Mouse (Mus musculus): ENCODE measurements around the gene Gng7. TPM values are rescaled to one million over a fixed set of nuclear protein-coding genes. Genes with fewer than 3 reads are reported as not detected.

Gng7 gene
- polyA plus RNA-seq, 1 experiment from 2014 or later, result 14.8 TPM

GRCm38 (mm10) chr10:80972071-80972987 lies 42.4 kb downstream of the Gng7 start:
- Histone ChIP-seq H3K27ac (no peak overlapping the region; the same call in 1 of the 2 replicates), H3K4me3 (no peak overlapping the region), H3K27me3 (no peaks in the 10 kb centered on the region), H3K4me2 (no peak overlapping the region), H3K4me1 (peaks cover 9% of the 10 kb centered on the region), H3K36me3 (ENCODE audit: poor library complexity, severe bottlenecking) (no peaks in the 10 kb centered on the region), H3K9ac (no peak overlapping the region), H3K9me3 (replicated peaks) (no peaks in the 10 kb centered on the region)
- 58% methylated on average over 11 of the region's 11 CpGs for WGBS
- ATAC-seq, result no peak

GRCm38 (mm10) chr10:80971533-80971932 lies 43.2 kb downstream of the Gng7 start:
- ATAC-seq, result no peak
- H3K9me3 ChIP-seq (replicated peaks), result no peaks in the 10 kb centered on the region
- H3K4me1 ChIP-seq, result peaks cover 15% of the 10 kb centered on the region
- no peaks in the 10 kb centered on the region for H3K36me3 ChIP-seq (ENCODE audit: poor library complexity, severe bottlenecking)
- 84% methylated on average over 15 of the region's 15 CpGs for WGBS
- H3K4me3 ChIP-seq, result no peak overlapping the region
- no peak overlapping the region for H3K4me2 ChIP-seq
- no peak overlapping the region for H3K9ac ChIP-seq
- H3K27me3 ChIP-seq, result no peaks in the 10 kb centered on the region
- no peak overlapping the region for H3K27ac ChIP-seq

GRCm38 (mm10) chr10:80970159-80970558 lies 44.6 kb downstream of the Gng7 start:
- H3K27ac ChIP-seq, result no peak overlapping the region
- no peaks in the 10 kb centered on the region for H3K9me3 ChIP-seq (replicated peaks)
- H3K4me3 ChIP-seq, result no peak overlapping the region
- no peak overlapping the region for H3K4me2 ChIP-seq
- no peak for ATAC-seq
- no peak overlapping the region for H3K9ac ChIP-seq
- H3K36me3 ChIP-seq (ENCODE audit: poor library complexity, severe bottlenecking), result no peaks in the 10 kb centered on the region
- H3K4me1 ChIP-seq, result peaks cover 15% of the 10 kb centered on the region
- H3K27me3 ChIP-seq, result no peaks in the 10 kb centered on the region
- WGBS, result 86% methylated on average over 8 of the region's 8 CpGs

- Histone ChIP-seq H3K4me2 (no peak overlapping the region), H3K4me1 (peaks cover 15% of the 10 kb centered on the region), H3K4me3 (no peak overlapping the region), H3K27me3 (no peaks in the 10 kb centered on the region), H3K9me3 (replicated peaks) (no peaks in the 10 kb centered on the region), H3K36me3 (ENCODE audit: poor library complexity, severe bottlenecking) (no peaks in the 10 kb centered on the region), H3K9ac (no peak overlapping the region), H3K27ac (no peak overlapping the region)
- ATAC-seq, result no peak
- WGBS, result 83% methylated on average over 3 of the region's 3 CpGs
Measured at GRCm38 (mm10) chr10:80969298-80969697, 45.4 kb downstream of the Gng7 start.

GRCm38 (mm10) chr10:80968106-80968505 lies 46.6 kb downstream of the Gng7 start:
- Histone ChIP-seq H3K27me3 (no peaks in the 10 kb centered on the region), H3K4me2 (no peak overlapping the region), H3K4me1 (peaks cover 18% of the 10 kb centered on the region), H3K9me3 (replicated peaks) (no peaks in the 10 kb centered on the region), H3K36me3 (ENCODE audit: poor library complexity, severe bottlenecking) (no peaks in the 10 kb centered on the region), H3K4me3 (no peak overlapping the region), H3K27ac (no peak overlapping the region), H3K9ac (no peak overlapping the region)
- WGBS, result 93% methylated on average over 4 of the region's 4 CpGs
- ATAC-seq, result no peak

GRCm38 (mm10) chr10:80967101-80967656 lies 47.6 kb downstream of the Gng7 start:
- no peak overlapping the region for H3K4me3 ChIP-seq

GRCm38 (mm10) chr10:80966296-80966695 lies 48.4 kb downstream of the Gng7 start:
- 63% methylated on average over 12 of the region's 12 CpGs for WGBS
- ATAC-seq, result no peak
- no peak overlapping the region for H3K4me3 ChIP-seq
- H3K36me3 ChIP-seq (ENCODE audit: poor library complexity, severe bottlenecking), result no peaks in the 10 kb centered on the region
- no peak overlapping the region for H3K4me2 ChIP-seq
- no peaks in the 10 kb centered on the region for H3K27me3 ChIP-seq
- H3K27ac ChIP-seq, result no peak overlapping the region
- H3K4me1 ChIP-seq, result peaks cover 12% of the 10 kb centered on the region
- H3K9ac ChIP-seq, result no peak overlapping the region
- H3K9me3 ChIP-seq (replicated peaks), result no peaks in the 10 kb centered on the region

More at GRCm38 (mm10) chr10:80967101-80967656, 47.6 kb downstream of the Gng7 start:
- peaks cover 11% of the 10 kb centered on the region for H3K4me1 ChIP-seq
- H3K9ac ChIP-seq, result no peak overlapping the region
- WGBS, result 75% methylated on average over 3 of the region's 3 CpGs
- no peaks in the 10 kb centered on the region for H3K36me3 ChIP-seq (ENCODE audit: poor library complexity, severe bottlenecking)
- no peaks in the 10 kb centered on the region for H3K27me3 ChIP-seq
- H3K27ac ChIP-seq, result no peak overlapping the region; the same call in 1 of the 2 replicates
- no peak overlapping the region for H3K4me2 ChIP-seq
- no peak for ATAC-seq
- no peaks in the 10 kb centered on the region for H3K9me3 ChIP-seq (replicated peaks)

GRCm38 (mm10) chr10:80963031-80963975 lies 51.4 kb downstream of the Gng7 start:
- Histone ChIP-seq H3K27ac (no peak overlapping the region), H3K4me3 (no peak overlapping the region), H3K9ac (no peak overlapping the region), H3K4me1 (peaks cover 15% of the 10 kb centered on the region), H3K27me3 (peaks cover 5% of the 10 kb centered on the region; the same call in 1 of the 2 replicates), H3K9me3 (replicated peaks) (no peaks in the 10 kb centered on the region), H3K36me3 (ENCODE audit: poor library complexity, severe bottlenecking) (no peaks in the 10 kb centered on the region), H3K4me2 (no peak overlapping the region)
- no peak for ATAC-seq
- WGBS, result 61% methylated on average over 12 of the region's 12 CpGs

- no peaks in the 10 kb centered on the region for H3K9me3 ChIP-seq (replicated peaks)
- no peak overlapping the region for H3K27ac ChIP-seq
- peaks cover 15% of the 10 kb centered on the region for H3K4me1 ChIP-seq
- ATAC-seq, result no peak
- H3K9ac ChIP-seq, result no peak overlapping the region
- H3K27me3 ChIP-seq, result peaks cover 5% of the 10 kb centered on the region; the same call in 1 of the 2 replicates
- H3K4me2 ChIP-seq, result no peak overlapping the region
- no peak overlapping the region for H3K4me3 ChIP-seq
- WGBS, result 79% methylated on average over 5 of the region's 5 CpGs
- no peaks in the 10 kb centered on the region for H3K36me3 ChIP-seq (ENCODE audit: poor library complexity, severe bottlenecking)
Measured at GRCm38 (mm10) chr10:80962585-80962984, 52.2 kb downstream of the Gng7 start.

- no peak overlapping the region for H3K27ac ChIP-seq
- H3K4me2 ChIP-seq, result no peak overlapping the region
- H3K36me3 ChIP-seq (ENCODE audit: poor library complexity, severe bottlenecking), result no peaks in the 10 kb centered on the region
- H3K9ac ChIP-seq, result no peak overlapping the region
- no peak overlapping the region for H3K4me3 ChIP-seq
- H3K27me3 ChIP-seq, result peaks cover 5% of the 10 kb centered on the region; the same call in 1 of the 2 replicates
- no peaks in the 10 kb centered on the region for H3K9me3 ChIP-seq (replicated peaks)
- peaks cover 11% of the 10 kb centered on the region for H3K4me1 ChIP-seq
- WGBS, result 61% methylated on average over 10 of the region's 10 CpGs
- ATAC-seq, result no peak
Measured at GRCm38 (mm10) chr10:80962051-80962472, 52.7 kb downstream of the Gng7 start.

GRCm38 (mm10) chr10:80960551-80961508 lies 53.9 kb downstream of the Gng7 start:
- peaks cover 5% of the 10 kb centered on the region; the same call in 1 of the 2 replicates for H3K27me3 ChIP-seq
- peak; percentile 57; the same call in 1 of the 2 replicates for ATAC-seq
- H3K4me1 ChIP-seq, result peaks cover 9% of the 10 kb centered on the region; the same call in 1 of the 2 replicates
- H3K9me3 ChIP-seq (replicated peaks), result no peaks in the 10 kb centered on the region
- H3K27ac ChIP-seq, result no peak overlapping the region
- 0 out of 2 replicates have a peak overlapping the region, but pooled peaks have one; percentile 34 for H3K9ac ChIP-seq
- no peak overlapping the region for H3K4me3 ChIP-seq
- 13% methylated on average over 16 of the region's 16 CpGs for WGBS
- no peaks in the 10 kb centered on the region for H3K36me3 ChIP-seq (ENCODE audit: poor library complexity, severe bottlenecking)
- H3K4me2 ChIP-seq, result no peak overlapping the region

Measured in forebrain, embryonic 13.5 days (tissue).